Mouse (Mus musculus) natural killer cell, adult 2 months (primary cell): ENCODE measurements around the gene Ap3d1.
A peak's percentile ranks its signal among the peaks of the same experiment; 100 is the strongest.

Source experiments
- DNase-seq, 2 experiments: peaks; one replicate each; pipeline ENCODE4 v3.0.0; 2022; ENCODE audit warnings: low spot score in 2 of 2

The Ap3d1 gene

DNA sequence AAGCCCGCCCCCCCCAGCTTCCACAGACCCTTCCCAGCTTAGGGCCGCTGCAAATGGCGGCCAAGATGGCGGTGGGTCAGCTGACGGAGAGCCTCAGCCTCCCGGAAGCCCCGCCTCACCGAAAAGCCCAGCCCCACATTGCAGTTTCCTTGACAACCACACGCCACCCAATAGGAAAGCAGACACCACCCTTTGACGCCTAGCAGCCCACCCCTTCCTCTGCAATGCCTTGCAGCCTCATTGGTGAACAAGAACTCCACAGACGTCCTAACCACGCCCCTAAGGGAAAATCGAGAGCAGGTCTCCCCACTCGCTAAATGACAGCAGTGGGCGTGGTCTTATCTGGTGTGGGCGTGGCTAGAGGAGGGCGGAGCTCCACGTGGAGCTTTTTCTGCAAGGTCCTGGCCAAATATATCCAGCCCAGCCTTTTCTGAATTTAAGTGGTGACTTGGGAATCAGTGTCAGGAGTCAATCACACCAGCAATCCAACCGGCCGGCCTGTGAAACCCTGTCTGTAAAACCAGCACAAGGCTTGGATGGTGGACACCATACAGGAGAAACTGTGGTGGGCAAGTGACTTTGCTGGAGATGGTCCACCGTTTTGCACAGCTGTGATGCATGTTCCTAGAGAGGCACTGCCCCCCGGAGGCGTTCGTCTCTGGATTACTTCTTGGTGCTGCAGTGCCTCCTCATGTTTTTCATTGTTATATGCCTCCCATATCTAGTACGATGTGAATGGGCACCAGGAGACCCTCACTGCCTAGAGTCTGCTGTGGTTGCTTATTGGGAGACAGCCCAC is at the start of gene Ap3d1:
Ap3d1 (minus strand) TSS at position 85 of the 799 bp plus-strand sequence.
- peak; percentile 97 for DNase-seq

DNA sequence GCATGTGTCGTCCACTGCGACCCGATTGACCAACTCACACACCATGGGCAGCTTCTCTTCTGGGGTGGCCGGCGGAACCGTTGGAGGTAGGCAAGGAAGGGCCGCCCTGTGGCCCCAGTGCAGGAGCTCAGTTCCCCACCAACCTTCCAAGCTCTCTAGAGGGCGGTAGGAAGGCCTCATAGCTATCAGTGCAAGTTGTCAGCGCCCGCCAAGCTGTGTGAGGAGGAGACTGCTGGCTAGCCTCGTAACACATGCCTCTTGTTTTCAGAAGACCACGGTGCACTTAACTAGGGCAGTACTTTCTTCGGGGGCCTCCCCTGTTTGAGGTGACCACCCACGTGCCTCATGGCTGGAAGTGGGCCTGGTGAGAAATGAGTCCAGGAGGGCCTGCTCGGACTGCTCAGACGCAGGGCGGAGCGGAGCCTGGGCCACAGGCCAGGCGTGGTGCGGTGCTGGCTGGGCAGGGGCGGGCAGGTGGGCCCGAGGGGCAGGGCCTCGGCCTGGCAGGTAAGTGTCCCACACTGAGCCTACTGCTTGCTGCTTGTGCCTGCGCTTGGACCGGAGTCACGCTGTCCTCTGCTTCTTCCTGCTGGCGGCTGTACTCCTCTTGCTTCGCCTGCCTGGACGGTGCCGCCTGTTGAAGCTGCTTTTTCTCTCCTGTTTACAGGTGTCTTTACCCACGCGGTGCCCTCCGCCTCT is 49.6 kb upstream of the Ap3d1 start:
- DNase-seq: no peak

DNA sequence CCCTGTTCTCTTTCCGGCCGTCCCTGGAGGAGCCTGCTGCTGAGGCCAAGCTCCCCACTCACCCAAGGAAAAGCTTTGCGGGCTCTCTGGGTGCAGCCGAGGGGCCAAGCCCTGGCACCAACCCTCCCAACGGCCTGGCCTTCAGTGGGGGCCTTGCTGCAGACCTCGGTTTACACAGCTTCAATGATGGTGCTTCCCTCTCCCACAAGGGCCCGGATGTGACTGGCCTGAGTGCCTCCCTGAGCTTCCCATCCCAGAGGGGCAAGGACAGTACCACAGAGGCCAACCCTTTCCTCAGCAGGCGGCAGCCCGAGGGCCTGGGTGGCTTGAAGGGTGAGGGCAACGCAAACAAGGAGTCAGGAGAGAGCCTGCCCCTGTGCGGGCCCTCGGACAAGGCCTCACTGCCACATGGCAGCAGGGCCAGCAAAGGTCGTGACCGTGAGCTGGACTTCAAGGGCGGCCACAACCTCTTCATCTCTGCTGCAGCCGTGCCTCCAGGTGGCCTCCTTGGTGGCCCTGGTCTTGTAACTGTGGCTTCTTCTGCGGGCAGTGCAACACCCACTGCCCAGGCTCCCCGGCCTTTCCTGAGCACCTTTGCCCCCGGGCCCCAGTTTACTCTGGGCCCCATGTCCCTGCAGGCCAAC is 48.8 kb upstream of the Ap3d1 start:
- DNase-seq: no peak

DNA sequence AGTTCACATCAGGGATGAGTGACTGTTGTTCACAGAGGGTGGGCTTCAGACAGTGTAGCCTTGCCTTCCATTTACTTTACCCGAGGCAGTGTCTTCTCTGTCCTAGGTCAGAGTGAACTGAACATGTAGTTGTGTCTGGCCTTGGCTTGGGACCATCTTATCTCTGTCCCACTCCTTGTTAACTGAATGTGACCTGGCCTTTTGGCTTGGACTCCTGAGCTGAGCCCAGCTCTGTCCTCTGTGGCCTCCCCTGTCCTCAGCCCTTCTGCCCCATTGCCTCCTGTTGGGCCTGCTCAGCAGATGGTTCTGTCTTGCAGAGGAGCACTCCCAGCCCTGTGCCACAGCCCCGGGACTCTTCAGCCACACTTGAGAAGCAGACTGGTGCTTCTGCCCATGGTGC is 45.5 kb upstream of the Ap3d1 start:
- DNase-seq: no peak

DNA sequence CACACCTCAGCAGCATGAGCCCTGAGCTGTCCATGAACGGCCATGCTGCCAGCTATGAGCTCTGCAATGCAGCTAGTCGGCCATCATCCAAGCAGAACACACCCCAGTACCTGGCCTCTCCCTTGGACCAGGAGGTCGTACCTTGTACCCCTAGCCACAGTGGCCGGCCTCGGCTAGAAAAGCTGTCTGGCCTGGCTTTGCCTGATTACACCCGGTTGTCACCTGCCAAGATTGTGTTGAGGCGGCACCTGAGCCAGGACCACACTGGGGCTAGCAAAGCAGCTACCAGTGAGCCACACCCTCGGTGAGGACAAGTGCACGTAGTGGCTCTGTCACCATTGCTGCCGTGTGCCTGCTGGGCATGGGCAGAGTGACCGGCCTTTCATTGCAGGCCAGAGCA is 43.9 kb upstream of the Ap3d1 start:
- no peak for DNase-seq

DNA sequence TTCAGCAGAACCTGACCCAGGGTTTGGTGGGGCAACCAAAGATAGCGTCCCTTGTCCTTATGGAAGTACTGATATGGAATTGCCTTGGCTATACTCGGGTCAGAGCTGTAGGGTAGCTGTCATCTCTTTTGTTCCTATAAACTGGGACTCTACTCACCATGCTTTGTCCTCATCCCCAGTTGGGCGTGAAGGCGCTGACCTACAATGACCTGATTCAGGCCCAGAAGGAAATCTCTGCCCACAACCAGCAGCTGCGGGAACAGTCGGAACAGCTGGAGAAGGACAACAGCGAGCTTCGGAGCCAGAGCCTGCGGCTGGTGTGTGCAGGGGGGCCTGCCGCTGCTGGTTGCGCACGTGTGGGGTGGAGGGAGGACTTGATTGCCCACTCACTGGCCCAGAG is 42.8 kb upstream of the Ap3d1 start:
- no peak for DNase-seq

DNA sequence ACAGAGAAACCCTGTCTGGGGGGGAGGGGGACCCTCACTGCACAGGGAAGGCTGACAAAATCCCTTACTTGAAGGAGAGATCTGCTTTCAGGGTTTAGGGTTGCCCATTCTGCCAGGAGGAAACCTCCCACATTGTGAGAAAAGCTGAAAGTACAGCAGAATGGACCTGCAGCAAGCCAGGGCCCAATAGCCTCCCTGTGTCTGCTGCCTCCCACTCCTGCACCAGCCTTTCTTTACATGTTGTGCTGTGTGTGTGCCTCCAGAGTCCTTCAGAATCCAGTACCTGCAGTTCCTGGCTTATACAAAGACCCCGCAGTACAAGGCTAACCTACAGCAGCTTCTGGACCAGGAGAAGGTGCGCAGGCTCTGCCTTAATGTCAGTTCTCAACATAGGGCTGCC is 42.2 kb upstream of the Ap3d1 start:
- no peak for DNase-seq

DNA sequence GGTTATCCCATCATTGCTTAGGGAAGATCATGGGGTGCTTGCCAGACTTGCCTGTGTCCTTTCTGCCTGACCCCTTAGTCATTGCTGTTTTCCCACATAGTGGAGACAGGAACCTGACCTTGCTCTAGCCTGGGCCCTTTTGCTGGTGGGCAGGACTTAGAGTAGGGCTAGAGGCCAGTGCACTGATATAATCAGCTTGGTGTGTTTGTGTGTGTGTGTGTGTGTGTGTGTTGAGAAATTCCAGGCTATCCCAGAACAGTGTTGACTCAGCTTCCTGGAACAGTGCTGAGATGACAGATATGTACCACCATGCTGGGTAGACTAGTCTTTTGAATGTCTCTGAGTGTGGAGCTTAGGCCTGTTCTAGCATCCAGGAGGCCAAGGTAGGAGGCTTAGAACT is 37.5 kb upstream of the Ap3d1 start:
- no peak for DNase-seq

DNA sequence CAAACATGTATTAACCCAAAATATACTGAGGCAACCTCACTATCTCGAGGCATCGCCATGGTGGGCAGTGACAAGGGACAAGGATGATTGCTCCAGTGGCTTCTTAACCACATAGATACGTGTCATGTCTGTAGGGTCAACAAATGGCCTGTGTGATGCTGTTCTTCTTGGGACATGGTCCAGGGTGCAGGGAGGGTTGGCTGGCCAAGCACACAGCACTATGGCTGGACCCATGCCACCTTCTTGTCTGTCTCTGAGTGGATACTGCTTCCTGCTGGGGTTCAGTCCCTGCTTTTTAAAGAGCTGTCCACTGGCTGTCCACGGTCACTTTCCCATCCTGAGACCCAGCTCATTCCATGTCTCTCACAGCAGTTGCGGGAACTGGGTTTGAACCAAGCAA is 35.1 kb upstream of the Ap3d1 start:
- no peak for DNase-seq

DNA sequence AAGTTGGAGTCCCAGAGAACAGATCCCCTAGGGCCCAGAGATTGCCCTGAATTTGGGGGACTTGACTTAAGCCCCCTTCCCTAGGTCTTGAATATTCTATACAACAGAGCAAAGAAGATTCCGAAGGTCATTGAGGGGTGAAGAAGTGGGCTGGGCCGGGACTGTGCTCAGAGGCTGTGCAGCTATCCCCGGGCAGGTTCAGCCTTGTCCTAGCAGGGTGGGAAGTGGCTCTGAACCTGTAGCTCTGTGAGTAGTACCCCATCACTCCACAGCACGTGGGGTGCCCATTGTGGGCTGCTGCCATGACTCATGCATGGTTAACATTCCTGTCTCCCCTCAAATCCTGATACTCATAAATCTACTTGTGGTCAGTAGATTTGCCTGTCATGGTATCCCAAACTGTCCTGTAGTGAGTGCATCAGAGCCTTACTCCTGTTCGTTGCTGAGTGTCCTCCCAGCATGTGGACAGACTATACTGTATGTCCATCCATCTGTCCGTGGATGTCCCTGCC is 34.4 kb upstream of the Ap3d1 start:
- DNase-seq: no peak

DNA sequence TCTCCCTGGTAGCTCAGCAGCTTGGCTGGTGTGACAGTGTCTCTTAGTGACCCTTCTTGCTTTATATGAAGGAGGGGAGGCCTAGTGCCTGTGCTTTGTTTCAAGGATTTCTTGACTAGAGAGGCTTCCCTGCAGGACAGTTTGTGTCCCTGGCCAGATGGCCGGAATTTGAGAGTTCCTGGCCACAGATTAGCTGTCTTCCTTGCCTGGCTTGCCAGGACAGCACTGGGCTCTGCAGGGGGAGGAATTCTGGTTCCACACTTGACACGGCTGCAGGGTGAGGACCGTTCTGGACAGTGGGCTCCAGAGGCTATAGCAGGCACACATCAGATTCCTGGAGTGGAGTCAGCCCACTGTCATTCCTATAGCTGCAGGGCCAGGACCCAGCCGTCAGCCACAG is 33.7 kb upstream of the Ap3d1 start:
- DNase-seq: no peak

DNA sequence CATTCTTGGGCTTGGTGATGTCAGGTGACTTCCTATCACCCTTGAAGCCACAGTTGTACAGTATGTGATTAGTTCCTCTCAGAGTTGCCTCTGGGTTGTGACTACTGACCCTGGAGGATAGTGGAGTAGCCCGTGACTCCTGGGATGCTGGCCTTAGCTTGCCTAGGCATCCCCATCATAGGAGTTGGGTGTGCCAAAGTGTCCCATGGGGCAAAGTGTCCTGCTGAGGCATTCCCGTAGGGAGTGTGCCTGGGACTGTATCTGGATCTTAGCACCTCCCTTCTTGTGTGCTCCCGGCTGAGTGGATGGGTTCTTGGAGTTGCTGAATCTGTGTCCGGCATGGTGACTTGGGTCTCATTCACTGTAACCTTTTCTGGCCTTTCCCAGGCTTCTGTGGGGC is 32.9 kb upstream of the Ap3d1 start:
- DNase-seq: no peak

DNA sequence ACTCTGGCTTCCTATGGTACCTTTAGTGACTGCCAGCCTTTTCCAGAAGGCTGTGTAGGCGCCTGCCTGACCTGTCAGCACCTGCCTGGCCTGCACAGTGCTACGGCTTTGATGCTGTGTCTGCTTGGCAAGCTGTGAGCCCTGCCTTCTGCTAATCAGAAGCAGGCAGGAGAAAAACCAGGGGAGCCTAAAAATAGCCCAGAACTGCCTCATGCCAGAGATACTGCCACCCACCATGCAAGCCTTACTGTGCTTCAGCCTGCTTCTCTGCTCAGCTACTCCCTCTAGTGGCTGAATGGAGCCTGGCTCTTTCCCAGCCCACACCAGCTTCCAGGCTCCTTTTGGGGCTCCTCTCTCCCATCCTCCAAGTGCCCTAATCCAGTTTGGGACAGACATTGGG is 32.5 kb upstream of the Ap3d1 start:
- DNase-seq: peak; percentile 54 to 65

DNA sequence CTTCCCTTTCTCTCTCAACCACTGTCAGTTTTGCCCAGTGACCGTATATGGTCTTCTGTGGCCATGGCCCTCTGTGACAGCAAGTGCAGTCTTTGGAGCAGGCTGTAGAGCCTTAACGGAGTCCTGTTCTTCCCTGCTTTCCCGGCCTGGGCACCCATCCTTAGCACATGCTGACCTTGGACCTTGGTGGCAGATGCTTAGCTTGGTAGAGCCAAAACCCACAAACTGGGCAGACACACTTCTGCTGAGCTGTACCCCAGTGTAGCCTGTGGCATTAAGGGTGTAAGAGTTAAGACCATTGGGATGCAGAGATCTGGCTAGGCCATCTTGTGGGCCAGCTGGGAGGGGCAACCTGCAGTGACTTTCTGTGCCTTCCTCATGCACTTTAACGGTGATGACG is 31.8 kb upstream of the Ap3d1 start:
- no peak for DNase-seq

DNA sequence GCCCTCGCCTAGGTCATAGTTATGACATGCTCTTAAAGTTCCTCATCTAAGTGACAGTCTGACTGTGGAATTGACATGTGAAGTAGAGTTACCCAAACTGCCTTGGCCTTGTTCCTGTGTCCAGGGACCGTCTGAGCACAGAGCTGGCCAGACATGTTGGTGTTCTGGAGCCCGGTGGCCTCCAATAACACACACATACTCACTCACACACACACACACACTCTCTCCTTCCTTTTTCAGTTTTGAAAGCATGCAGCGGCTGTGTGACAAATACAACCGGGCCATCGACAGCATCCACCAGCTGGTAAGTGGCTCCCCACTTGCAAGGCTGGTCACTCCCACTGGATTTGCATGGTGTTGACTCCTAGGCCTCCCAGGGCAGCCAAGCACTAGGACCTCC is 26.3 kb upstream of the Ap3d1 start:
- no peak for DNase-seq

DNA sequence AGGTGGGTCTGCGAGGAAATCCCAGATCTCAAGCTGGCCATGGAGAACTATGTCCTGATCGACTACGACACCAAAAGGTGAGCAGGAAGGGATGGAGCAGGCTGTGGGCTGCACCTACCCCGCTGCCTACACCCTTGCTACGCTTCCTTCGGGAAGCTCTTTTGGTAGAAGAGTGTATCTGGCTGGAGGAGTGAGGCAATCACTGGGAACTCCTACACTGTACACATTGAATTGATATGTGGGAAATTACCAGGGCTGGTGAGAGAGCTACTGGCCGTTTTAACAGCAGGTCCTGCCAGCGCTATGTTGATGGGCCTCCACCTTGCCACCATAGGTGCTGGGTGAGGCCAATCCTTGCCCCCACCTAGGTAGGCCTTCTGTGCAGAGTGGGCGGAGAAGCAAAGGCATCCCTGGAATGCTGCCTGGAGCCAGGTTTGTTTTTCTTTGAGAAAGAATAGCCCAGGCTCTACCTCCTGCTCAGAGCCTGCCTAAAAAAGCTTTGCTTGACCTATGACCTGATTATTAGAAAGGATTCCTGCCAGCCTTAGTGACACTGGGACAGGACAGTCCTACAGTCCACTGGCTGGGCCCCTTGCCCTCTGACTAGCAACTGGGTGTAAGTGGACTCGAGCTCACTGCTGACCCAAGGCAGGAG is 24.2 kb upstream of the Ap3d1 start:
- no peak for DNase-seq

DNA sequence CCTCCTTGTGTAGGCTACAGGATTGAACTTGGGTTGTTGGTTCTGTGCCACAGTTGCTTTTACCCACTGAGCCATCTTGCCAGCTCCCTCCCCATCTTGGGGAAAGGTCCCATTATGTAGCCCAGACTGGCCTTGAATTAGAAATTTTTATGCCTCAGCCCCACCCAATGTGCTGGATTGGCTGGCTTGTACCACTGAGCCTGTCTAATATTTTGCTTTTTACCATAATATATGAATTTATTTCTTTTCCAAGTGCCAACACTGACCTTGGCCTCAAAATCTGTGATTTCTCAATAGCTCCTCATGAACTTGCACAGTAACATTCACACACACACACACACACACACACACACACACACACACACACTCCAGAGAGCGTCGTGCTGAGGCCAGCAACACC is 23.7 kb upstream of the Ap3d1 start:
- DNase-seq: no peak

DNA sequence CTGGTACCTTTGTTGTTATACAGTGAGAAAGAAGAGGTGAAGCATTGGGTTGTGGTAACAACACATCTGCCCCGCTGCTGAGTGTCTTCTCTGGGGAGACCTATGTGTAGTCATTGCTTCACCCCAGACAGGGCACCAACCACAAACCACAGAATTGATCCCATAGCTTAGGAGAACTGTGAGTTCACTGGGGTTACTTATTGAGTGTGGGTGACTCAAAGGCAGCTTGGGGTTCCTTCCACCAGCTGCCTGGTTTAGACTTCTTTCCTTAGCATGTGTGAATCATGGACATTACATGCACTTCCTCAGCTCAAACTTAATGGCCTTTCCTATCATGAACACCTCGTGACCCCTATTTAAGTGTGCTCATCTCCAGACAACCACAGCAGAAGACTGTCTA is 21.4 kb upstream of the Ap3d1 start:
- DNase-seq: peak; percentile 61 to 81

DNA sequence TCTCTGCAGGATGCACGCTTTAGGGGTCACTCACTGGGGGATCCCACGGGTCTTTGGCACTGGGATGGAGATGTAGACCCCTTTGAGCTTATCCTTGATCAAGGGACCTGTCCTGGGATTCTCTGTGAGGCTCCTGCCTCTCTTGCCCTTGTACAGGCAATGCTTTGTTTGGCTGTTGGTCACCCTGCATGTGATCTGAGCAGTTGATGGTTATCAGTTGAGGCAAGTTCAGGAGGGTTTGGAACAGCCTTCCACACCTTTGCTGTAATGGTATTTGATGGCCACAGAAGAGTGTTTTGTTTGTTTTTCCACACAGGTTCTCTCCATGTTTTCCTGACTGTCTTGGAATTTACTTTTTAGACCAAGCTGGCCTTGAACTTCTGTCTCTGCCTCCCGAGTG is 19.8 kb upstream of the Ap3d1 start:
- DNase-seq: no peak

DNA sequence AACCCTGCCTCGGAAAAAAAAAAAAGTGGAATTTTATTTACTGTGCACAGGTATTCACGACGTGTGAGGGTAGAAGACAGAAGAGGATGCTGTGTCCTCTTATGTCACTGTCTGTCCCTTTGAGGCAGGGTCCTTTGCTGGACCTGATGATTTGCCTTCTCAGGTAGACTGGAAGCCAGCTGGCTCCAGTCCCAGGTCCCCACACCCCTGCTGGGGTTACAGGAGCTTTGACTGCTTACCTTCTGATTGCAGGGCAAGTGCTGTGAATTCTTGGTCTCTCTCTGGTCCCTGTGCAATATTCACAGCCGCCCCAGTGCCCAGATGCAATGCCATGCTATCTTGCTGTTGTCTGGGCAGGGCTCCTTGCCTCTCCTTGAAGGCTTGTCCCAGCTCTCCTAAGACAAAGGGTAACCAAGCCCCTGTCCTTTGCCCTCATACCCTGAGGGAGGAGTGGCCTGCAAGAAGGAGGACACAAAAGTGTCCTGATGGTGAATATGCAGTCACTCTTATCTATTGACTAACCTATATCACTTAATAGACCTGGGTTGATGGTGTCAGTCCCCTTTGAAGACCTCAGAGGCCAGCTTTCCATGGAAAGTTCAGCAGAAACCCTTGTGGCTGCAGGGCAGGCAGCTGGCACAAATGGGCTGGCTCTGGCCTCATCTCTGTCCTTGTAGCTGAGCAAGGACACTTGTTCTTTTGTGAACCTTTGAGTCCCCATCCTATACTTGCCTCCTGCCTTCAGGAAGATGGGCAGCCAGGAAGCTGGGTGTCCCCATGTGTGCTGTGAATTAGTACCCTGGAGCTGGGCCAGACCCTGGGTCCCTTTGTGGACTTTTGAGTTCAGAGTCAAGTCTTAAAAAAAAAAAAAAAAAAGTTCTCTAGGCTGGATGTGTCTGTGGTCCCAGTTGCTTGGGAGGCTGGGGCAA is 18.8 kb upstream of the Ap3d1 start:
- DNase-seq: no peak

DNA sequence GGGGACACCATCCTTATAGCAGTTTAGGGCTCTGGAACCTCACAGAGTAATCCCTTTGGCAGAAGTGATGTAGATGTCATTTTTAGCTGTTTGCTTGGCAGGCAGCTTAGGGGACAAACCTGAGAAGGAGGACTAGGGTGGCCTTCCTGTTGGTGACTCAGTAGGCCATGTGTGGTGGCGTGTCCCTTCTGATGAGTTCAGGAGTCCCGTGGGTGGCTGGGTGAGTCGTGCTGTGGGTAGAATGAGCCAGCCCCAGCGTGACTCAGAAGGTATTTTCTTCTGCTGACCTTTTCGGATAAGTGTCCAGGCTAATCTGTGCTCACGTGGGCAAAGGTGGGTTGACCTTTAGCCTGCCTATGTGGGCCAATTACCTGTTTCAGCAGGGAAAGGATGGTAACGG is 16.6 kb upstream of the Ap3d1 start:
- peak; percentile 51 to 68 for DNase-seq
